8 mouse cellular contexts compared by ENCODE assay signal in genomic region chr19:6363091-6363410, GRCm38 (mm10). TPM values are rescaled to one million over a fixed set of nuclear protein-coding genes. Genes with fewer than 3 reads are reported as not detected.
DNase-seq lines count a peak whose midpoint lies in the region; ATAC-seq and TF ChIP-seq lines count a peak whose summit lies in the region.

No protein-coding gene starts in this region.

- no peaks in the 10 kb centered on the region for H3K27me3 ChIP-seq in thymus, adult 2 months (ENCODE audit: control insufficient read depth, insufficient read depth, low read length)
- no peaks in the 10 kb centered on the region for H3K27me3 ChIP-seq in liver, embryonic 14.5 days (ENCODE audit: control insufficient read depth, insufficient read depth, low read length)

- no peaks in the 10 kb centered on the region for H3K9me3 ChIP-seq in liver, embryonic 14.5 days (ENCODE audit: control insufficient read depth, low read length)

- peak overlapping the region; percentile 82 for H3K4me2 ChIP-seq in liver, embryonic 14.5 days (ENCODE audit: low read depth)

- TF ChIP-seq EP300 in liver, embryonic 14.5 days (IDR thresholded peaks at IDR 0.05; ENCODE audit: low read depth): no peak

- no peak for DNase-seq in gastrocnemius, adult 2 months
- DNase-seq in gastrocnemius, postnatal 14 days: no peak
- no peak for DNase-seq in thymus, adult 2 months
- DNase-seq in thymus, postnatal 14 days: no peak
- no peak for DNase-seq in liver, embryonic 14.5 days (ENCODE audit: low read depth in 3 of 3, low spot score in 3 of 3)
- DNase-seq in spleen, postnatal 10 days (ENCODE audit: low spot score in 2 of 2): no peak
- no peak for DNase-seq in urinary bladder, postnatal 10 days (ENCODE audit: low spot score)

- peak overlapping the region; percentile 95 for H3K27ac ChIP-seq in gastrocnemius, adult 2 months
- H3K27ac ChIP-seq in thymus, adult 2 months (ENCODE audit: control insufficient read depth, insufficient read depth, low read length): peak overlapping the region; percentile 59
- peak overlapping the region; percentile 71 for H3K27ac ChIP-seq in liver, embryonic 14.5 days

- no peak for TF ChIP-seq CTCF in gastrocnemius, adult 2 months (IDR thresholded peaks at IDR 0.05)
- TF ChIP-seq CTCF in thymus, adult 2 months (IDR thresholded peaks at IDR 0.05; ENCODE audit: borderline replicate concordance, control insufficient read depth, extremely low read depth, insufficient read depth, low read length, poor library complexity): no peak
- no peak for TF ChIP-seq CTCF in liver, embryonic 14.5 days (IDR thresholded peaks at IDR 0.05; ENCODE audit: low read depth)

- H3K4me3 ChIP-seq in gastrocnemius, adult 2 months: peak overlapping the region; percentile 98
- no peak overlapping the region for H3K4me3 ChIP-seq in thymus, adult 2 months (ENCODE audit: control insufficient read depth, insufficient read depth, low read length)
- peak overlapping the region; percentile 71 to 94 for H3K4me3 ChIP-seq in liver, embryonic 14.5 days (ENCODE audit: insufficient read depth in 1 of 2, low read depth in 2 of 2, low read length in 2 of 2)

- H3K9ac ChIP-seq in liver, embryonic 14.5 days (replicated peaks): peak overlapping the region; percentile 67

- peaks cover 32% of the 10 kb centered on the region for H3K36me3 ChIP-seq in thymus, adult 2 months (ENCODE audit: control insufficient read depth, insufficient read depth, low read length)
- peaks cover 34% of the 10 kb centered on the region for H3K36me3 ChIP-seq in liver, embryonic 14.5 days (replicated peaks; ENCODE audit: control insufficient read depth, insufficient read depth, low read depth)

- ATAC-seq in liver, embryonic 14.5 days (ENCODE audit: insufficient read depth): no peak
- no peak for ATAC-seq in monocyte, adult 5-6 weeks (replicated peaks; ENCODE audit: insufficient number of reproducible peaks, low FRiP score, low TSS enrichment, poor library complexity, severe bottlenecking)

- WGBS in thymus, adult 2 months: under 1% methylated on average over 11 of the region's 11 CpGs
- 2% methylated on average over 11 of the region's 11 CpGs for WGBS in liver, embryonic 14.5 days (ENCODE audit: insufficient replicate concordance)

- 0 out of 2 replicates have a peak, but pooled peaks cover 2% of the 10 kb centered on the region for H3K4me1 ChIP-seq in thymus, adult 2 months (replicated peaks; ENCODE audit: control insufficient read depth, insufficient read depth, low read length)
- peaks cover 14 to 19% of the 10 kb centered on the region in 2 experiments for H3K4me1 ChIP-seq in liver, embryonic 14.5 days (replicated peaks; ENCODE audit: control insufficient read depth in 2 of 2, insufficient read depth in 2 of 2, low read length in 1 of 2)

- TF ChIP-seq POLR2A in thymus, adult 2 months (IDR thresholded peaks at IDR 0.05; ENCODE audit: control insufficient read depth, extremely low read depth, insufficient read depth, low read length, poor library complexity): no peak

- intact Hi-C loops in gastrocnemius, adult 2 months (cut with DNase I): no loop called here
- intact Hi-C loops in gastrocnemius, postnatal 14 days (cut with DNase I; ENCODE audit: low total_unique reads): no loop called here

RNA-seq across cellular contexts. Expression of gene Sf1, which starts 0.4 kb away (rescaled TPM):
- 10 to 100 TPM; 95.2 to 98.6 TPM for total RNA-seq in gastrocnemius, adult 2 months (2021)
- total RNA-seq in gastrocnemius, postnatal 14 days (2021): 10 to 100 TPM; 75.1 to 80.9 TPM
- 365 and 553 TPM in 2 replicates for polyA plus RNA-seq in thymus, adult 2 months (2012; rRNA removed)
- 57.4 and 60.9 TPM in 2 replicates for polyA plus RNA-seq in liver, embryonic 14.5 days (2012; rRNA removed)
- polyA plus RNA-seq in liver, embryonic 14.5 days (2014; fragmentation: Nextera tagmentation; extraction: Ambion mirVana): 57.9 and 65.0 TPM in 2 replicates
- 222 to 393 TPM (median 317 TPM) in 3 replicates for total RNA-seq in monocyte, adult 5-6 weeks (2017)

RNA-seq across cellular contexts. Expression of gene Pygm, which starts 21.1 kb away (rescaled TPM):
- over 10,000 TPM in 1 of 2 experiments, 1,000 to 10,000 TPM in 1; 6,181 to 10,031 TPM for total RNA-seq in gastrocnemius, adult 2 months (2021)
- total RNA-seq in gastrocnemius, postnatal 14 days (2021): 1,000 to 10,000 TPM; 4,021 to 4,833 TPM
- 6.5 and 41.6 TPM in 2 replicates for polyA plus RNA-seq in thymus, adult 2 months (2012; rRNA removed)
- polyA plus RNA-seq in liver, embryonic 14.5 days (2012; rRNA removed): 1.2 TPM in 2 replicates
- 1.2 and 1.3 TPM in 2 replicates for polyA plus RNA-seq in liver, embryonic 14.5 days (2014; fragmentation: Nextera tagmentation; extraction: Ambion mirVana)
- total RNA-seq in monocyte, adult 5-6 weeks (2017): 4.5 to 17.7 TPM (median 7.7 TPM) in 3 replicates

RNA-seq across cellular contexts. Expression of gene Map4k2, which starts 22.1 kb away (rescaled TPM):
- 10 to 100 TPM; 13.1 to 14.2 TPM for total RNA-seq in gastrocnemius, adult 2 months (2021)
- 10 to 100 TPM in 1 of 2 experiments, 1 to 10 TPM in 1; 9.5 to 14.4 TPM for total RNA-seq in gastrocnemius, postnatal 14 days (2021)
- polyA plus RNA-seq in thymus, adult 2 months (2012; rRNA removed): 1,004 and 1,040 TPM in 2 replicates
- polyA plus RNA-seq in liver, embryonic 14.5 days (2012; rRNA removed): 15.9 and 17.6 TPM in 2 replicates
- 3.0 and 3.7 TPM in 2 replicates for polyA plus RNA-seq in liver, embryonic 14.5 days (2014; fragmentation: Nextera tagmentation; extraction: Ambion mirVana)
- total RNA-seq in monocyte, adult 5-6 weeks (2017): 119 to 200 TPM (median 169 TPM) in 3 replicates

RNA-seq across cellular contexts. Expression of gene Men1, which starts 28.3 kb away (rescaled TPM):
- total RNA-seq in gastrocnemius, adult 2 months (2021): 1 to 10 TPM; 7.0 to 7.8 TPM
- total RNA-seq in gastrocnemius, postnatal 14 days (2021): 10 to 100 TPM; 10.1 to 11.4 TPM
- polyA plus RNA-seq in thymus, adult 2 months (2012; rRNA removed): 141 and 143 TPM in 2 replicates
- polyA plus RNA-seq in liver, embryonic 14.5 days (2012; rRNA removed): 19.9 and 20.4 TPM in 2 replicates
- polyA plus RNA-seq in liver, embryonic 14.5 days (2014; fragmentation: Nextera tagmentation; extraction: Ambion mirVana): 12.5 and 13.5 TPM in 2 replicates
- 14.1 to 22.5 TPM (median 17.8 TPM) in 3 replicates for total RNA-seq in monocyte, adult 5-6 weeks (2017)

RNA-seq across cellular contexts. Expression of gene Rasgrp2, which starts 36.1 kb away (rescaled TPM):
- total RNA-seq in gastrocnemius, adult 2 months (2021): 10 to 100 TPM; 14.9 to 24.6 TPM
- 10 to 100 TPM; 24.0 to 37.6 TPM for total RNA-seq in gastrocnemius, postnatal 14 days (2021)
- polyA plus RNA-seq in thymus, adult 2 months (2012; rRNA removed): 558 and 561 TPM in 2 replicates
- polyA plus RNA-seq in liver, embryonic 14.5 days (2012; rRNA removed): 64.1 and 74.5 TPM in 2 replicates
- 76.3 and 76.9 TPM in 2 replicates for polyA plus RNA-seq in liver, embryonic 14.5 days (2014; fragmentation: Nextera tagmentation; extraction: Ambion mirVana)
- total RNA-seq in monocyte, adult 5-6 weeks (2017): 260 to 384 TPM (median 349 TPM) in 3 replicates

Comparison
In these comparisons a context has a peak if more than half of its experiments do, and no peak if none do; other contexts are left out.
1. RNA of gene Pygm, which starts 21.1 kb away (total RNA-seq): 6,181 to 10,031 TPM in gastrocnemius, adult 2 months and 4,021 to 4,833 TPM in gastrocnemius, postnatal 14 days; 4.5 to 17.7 TPM in monocyte, adult 5-6 weeks; every median in the first group is over 100 times any median in the second.
2. Peak in every context shown above with its lines, with median percentiles within 50 percentile points of each other: H3K27ac ChIP-seq.